Mouse (Mus musculus): Measurements from ENCODE around the gene Adgrg7.

The Adgrg7 gene

DNA sequence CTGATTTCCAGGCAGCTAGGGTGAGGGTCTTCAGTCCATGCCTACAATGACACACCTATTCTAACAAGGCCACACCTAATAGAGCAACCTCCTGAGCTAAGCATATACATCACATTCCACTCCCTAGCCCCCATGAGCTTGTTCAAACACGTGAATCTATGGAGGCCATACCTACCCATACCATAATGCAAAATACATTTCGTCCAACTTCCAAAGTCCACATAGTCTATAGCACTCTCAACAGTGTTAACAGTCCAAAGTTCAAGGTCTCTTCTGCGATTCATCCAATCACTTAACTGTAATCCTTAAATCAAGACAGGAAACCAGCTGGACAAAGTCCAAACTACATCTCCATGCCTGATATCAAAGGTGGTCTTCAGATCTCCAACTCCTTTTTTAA lies 85.6 kb downstream of the Adgrg7 start:
- DNase-seq (ENCODE audit: low spot score), result no peak

DNA sequence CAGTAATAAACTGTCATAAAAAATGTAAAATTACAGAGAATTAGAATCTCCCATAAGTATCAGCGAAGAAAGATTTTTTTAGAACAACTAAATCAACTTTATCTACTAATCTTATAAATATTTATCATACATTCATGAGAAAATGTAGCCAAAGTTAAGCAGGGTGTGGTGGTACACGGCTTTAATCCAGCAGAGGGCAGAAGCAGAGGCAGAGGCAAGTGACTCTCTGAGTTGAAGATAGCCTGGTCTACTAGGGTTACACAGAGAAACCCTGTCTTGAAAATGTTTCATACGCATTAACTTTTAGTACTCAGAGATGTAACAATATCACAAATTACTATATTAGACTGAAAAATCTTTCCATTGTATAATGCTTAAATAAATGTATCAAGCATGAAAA lies 89.9 kb downstream of the Adgrg7 start:
- no peak for DNase-seq (ENCODE audit: low spot score)

- no peak for DNase-seq (ENCODE audit: low spot score)
Observed at GRCm38 (mm10) chr16:56700898-56701297, 94.8 kb downstream of the Adgrg7 start.

GRCm38 (mm10) chr16:56696448-56696847 lies 99.2 kb downstream of the Adgrg7 start:
- DNase-seq (ENCODE audit: low spot score), result no peak

GRCm38 (mm10) chr16:56690715-56691114 lies 104.9 kb downstream of the Adgrg7 start:
- DNase-seq (ENCODE audit: low spot score), result no peak

DNA sequence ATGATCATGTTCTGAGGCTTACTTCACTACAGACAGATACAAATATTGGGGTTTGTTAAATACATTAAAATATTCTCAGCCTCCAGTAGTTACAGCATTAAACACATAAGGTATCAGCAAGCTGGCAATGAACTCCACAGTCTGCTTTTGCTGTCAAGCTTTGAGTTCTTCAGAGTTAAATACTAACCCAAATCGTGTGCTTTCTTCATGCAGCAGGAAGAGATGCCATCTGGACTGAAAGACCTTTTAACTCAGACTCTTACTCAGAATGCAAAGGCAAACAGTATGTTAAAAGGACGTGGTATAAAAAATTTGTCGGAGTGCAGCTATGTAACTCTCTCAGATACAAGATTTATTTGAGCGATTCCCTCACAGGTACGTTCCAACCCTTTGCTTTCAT lies 108.9 kb downstream of the Adgrg7 start:
- no peak for DNase-seq (ENCODE audit: low spot score)

- no peak for DNase-seq (ENCODE audit: low spot score)
Observed at GRCm38 (mm10) chr16:56681010-56681645, 114.5 kb downstream of the Adgrg7 start.

DNA sequence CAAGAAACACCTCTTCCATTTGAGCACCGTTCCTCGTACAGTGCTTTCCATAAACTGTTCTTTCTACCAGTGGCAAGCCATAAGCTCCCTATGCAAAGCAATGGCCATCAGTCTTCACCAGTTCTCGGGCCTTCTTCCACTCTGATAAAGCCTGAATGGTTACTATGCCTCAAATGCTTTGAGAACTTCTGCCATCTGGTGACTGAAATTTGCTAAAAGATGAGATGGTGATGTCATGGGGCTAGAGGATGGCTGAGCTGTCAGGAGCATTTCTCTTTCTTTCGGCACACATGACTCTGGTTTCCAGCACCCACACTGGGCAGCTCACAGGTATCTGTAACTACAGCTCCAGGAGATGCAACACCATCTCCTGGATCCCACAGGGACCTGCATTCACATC lies 118.5 kb downstream of the Adgrg7 start:
- DNase-seq (ENCODE audit: low spot score), result no peak
